Mouse (Mus musculus): ENCODE measurements around the gene Uxs1. TPM values are rescaled to one million over a fixed set of nuclear protein-coding genes. Genes with fewer than 3 reads are reported as not detected.

Uxs1 gene
- polyA plus RNA-seq, 1 experiment from 2014 or later = 28.8 TPM

- Histone ChIP-seq H3K36me3 (no peaks in the 10 kb centered on the region), H3K27me3 (no peaks in the 10 kb centered on the region), H3K27ac (replicated peaks) (peak overlapping the region; percentile 84), H3K4me1 (peaks cover 15% of the 10 kb centered on the region), H3K4me2 (replicated peaks) (peak overlapping the region; percentile 87), H3K4me3 (replicated peaks) (peak overlapping the region; percentile 89), H3K9me3 (replicated peaks) (no peaks in the 10 kb centered on the region), H3K9ac (peak overlapping the region; percentile 66)
- peak; percentile 66 for ATAC-seq (ENCODE audit: insufficient number of reproducible peaks, low FRiP score, low TSS enrichment, low read depth)
- 0% methylated on average over 68 of the region's 68 CpGs for WGBS
These were observed 418 bp downstream of the Uxs1 start for GRCm38 (mm10) chr1:43827002-43827762.

- no peak for ATAC-seq (ENCODE audit: insufficient number of reproducible peaks, low FRiP score, low TSS enrichment, low read depth)
- Histone ChIP-seq H3K4me1 (peaks cover 15% of the 10 kb centered on the region), H3K36me3 (no peaks in the 10 kb centered on the region), H3K27me3 (no peaks in the 10 kb centered on the region), H3K4me2 (replicated peaks) (peak overlapping the region; percentile 87), H3K9ac (peak overlapping the region; percentile 66), H3K4me3 (replicated peaks) (peak overlapping the region; percentile 89), H3K9me3 (replicated peaks) (no peaks in the 10 kb centered on the region), H3K27ac (replicated peaks) (peak overlapping the region; percentile 84; the same call in 1 of the 2 replicates)
- 4% methylated on average over 3 of the region's 3 CpGs for WGBS
These were observed 985 bp downstream of the Uxs1 start for GRCm38 (mm10) chr1:43826628-43827001.

GRCm38 (mm10) chr1:43823406-43823805 is 4.2 kb downstream of the Uxs1 start:
- no peak overlapping the region for H3K4me3 ChIP-seq (replicated peaks)
- peaks cover 15% of the 10 kb centered on the region for H3K4me1 ChIP-seq
- no peaks in the 10 kb centered on the region for H3K9me3 ChIP-seq (replicated peaks)
- no peaks in the 10 kb centered on the region for H3K27me3 ChIP-seq
- H3K9ac ChIP-seq = no peak overlapping the region
- ATAC-seq (ENCODE audit: insufficient number of reproducible peaks, low FRiP score, low TSS enrichment, low read depth) = no peak
- no peak overlapping the region for H3K4me2 ChIP-seq (replicated peaks)
- H3K36me3 ChIP-seq = no peaks in the 10 kb centered on the region
- WGBS = 74% methylated on average over 1 of the region's 1 CpGs
- no peak overlapping the region for H3K27ac ChIP-seq (replicated peaks)

GRCm38 (mm10) chr1:43822586-43822985 is 5.0 kb downstream of the Uxs1 start:
- Histone ChIP-seq H3K27me3 (no peaks in the 10 kb centered on the region), H3K4me2 (replicated peaks) (no peak overlapping the region), H3K4me3 (replicated peaks) (no peak overlapping the region), H3K36me3 (no peaks in the 10 kb centered on the region), H3K9me3 (replicated peaks) (no peaks in the 10 kb centered on the region), H3K4me1 (peaks cover 15% of the 10 kb centered on the region), H3K27ac (replicated peaks) (no peak overlapping the region), H3K9ac (no peak overlapping the region)
- ATAC-seq (ENCODE audit: insufficient number of reproducible peaks, low FRiP score, low TSS enrichment, low read depth) = no peak
- WGBS = 70% methylated on average over 5 of the region's 5 CpGs

GRCm38 (mm10) chr1:43821804-43822203 is 5.8 kb downstream of the Uxs1 start:
- no peak for ATAC-seq (ENCODE audit: insufficient number of reproducible peaks, low FRiP score, low TSS enrichment, low read depth)
- H3K9ac ChIP-seq = no peak overlapping the region
- WGBS = 88% methylated on average over 1 of the region's 1 CpGs

GRCm38 (mm10) chr1:43820571-43820970 is 7.0 kb downstream of the Uxs1 start:
- ATAC-seq (ENCODE audit: insufficient number of reproducible peaks, low FRiP score, low TSS enrichment, low read depth) = no peak
- H3K4me1 ChIP-seq = peaks cover 5% of the 10 kb centered on the region; the same call in 1 of the 2 replicates
- H3K9ac ChIP-seq = no peak overlapping the region
- WGBS = 54% methylated on average over 1 of the region's 1 CpGs
- no peak overlapping the region for H3K4me3 ChIP-seq (replicated peaks)
- no peaks in the 10 kb centered on the region for H3K36me3 ChIP-seq
- H3K9me3 ChIP-seq (replicated peaks) = no peaks in the 10 kb centered on the region
- H3K27me3 ChIP-seq = no peaks in the 10 kb centered on the region
- H3K4me2 ChIP-seq (replicated peaks) = no peak overlapping the region
- H3K27ac ChIP-seq (replicated peaks) = no peak overlapping the region

More at GRCm38 (mm10) chr1:43821804-43822203, 5.8 kb downstream of the Uxs1 start:
- Histone ChIP-seq H3K4me3 (replicated peaks) (no peak overlapping the region), H3K4me2 (replicated peaks) (no peak overlapping the region), H3K27ac (replicated peaks) (no peak overlapping the region), H3K36me3 (no peaks in the 10 kb centered on the region), H3K27me3 (no peaks in the 10 kb centered on the region), H3K9me3 (replicated peaks) (no peaks in the 10 kb centered on the region), H3K4me1 (peaks cover 13% of the 10 kb centered on the region)

GRCm38 (mm10) chr1:43819091-43819490 is 8.5 kb downstream of the Uxs1 start:
- no peaks in the 10 kb centered on the region for H3K27me3 ChIP-seq
- no peaks in the 10 kb centered on the region for H3K9me3 ChIP-seq (replicated peaks)
- H3K9ac ChIP-seq = no peak overlapping the region
- H3K27ac ChIP-seq (replicated peaks) = no peak overlapping the region
- no peak for ATAC-seq (ENCODE audit: insufficient number of reproducible peaks, low FRiP score, low TSS enrichment, low read depth)
- no peak overlapping the region for H3K4me2 ChIP-seq (replicated peaks)
- WGBS = 77% methylated on average over 2 of the region's 2 CpGs
- H3K36me3 ChIP-seq = no peaks in the 10 kb centered on the region
- no peaks in the 10 kb centered on the region for H3K4me1 ChIP-seq
- no peak overlapping the region for H3K4me3 ChIP-seq (replicated peaks)

- Histone ChIP-seq H3K27ac (replicated peaks) (no peak overlapping the region), H3K4me1 (no peaks in the 10 kb centered on the region), H3K36me3 (no peaks in the 10 kb centered on the region), H3K27me3 (no peaks in the 10 kb centered on the region), H3K4me3 (replicated peaks) (no peak overlapping the region), H3K9me3 (replicated peaks) (no peaks in the 10 kb centered on the region), H3K9ac (no peak overlapping the region), H3K4me2 (replicated peaks) (no peak overlapping the region)
- WGBS = 82% methylated on average over 4 of the region's 4 CpGs
- ATAC-seq (ENCODE audit: insufficient number of reproducible peaks, low FRiP score, low TSS enrichment, low read depth) = no peak
These were observed 9.2 kb downstream of the Uxs1 start for GRCm38 (mm10) chr1:43818356-43818755.

- Histone ChIP-seq H3K27me3 (no peaks in the 10 kb centered on the region), H3K4me2 (replicated peaks) (no peak overlapping the region), H3K4me1 (no peaks in the 10 kb centered on the region), H3K9me3 (replicated peaks) (no peaks in the 10 kb centered on the region), H3K36me3 (no peaks in the 10 kb centered on the region), H3K4me3 (replicated peaks) (no peak overlapping the region), H3K9ac (no peak overlapping the region), H3K27ac (replicated peaks) (no peak overlapping the region)
- 95% methylated on average over 1 of the region's 1 CpGs for WGBS
- ATAC-seq (ENCODE audit: insufficient number of reproducible peaks, low FRiP score, low TSS enrichment, low read depth) = no peak
These were observed 15.8 kb downstream of the Uxs1 start for GRCm38 (mm10) chr1:43811764-43812163.

GRCm38 (mm10) chr1:43811055-43811454 is 16.5 kb downstream of the Uxs1 start:
- H3K9ac ChIP-seq = no peak overlapping the region
- no peak for ATAC-seq (ENCODE audit: insufficient number of reproducible peaks, low FRiP score, low TSS enrichment, low read depth)
- H3K4me3 ChIP-seq (replicated peaks) = no peak overlapping the region
- H3K4me1 ChIP-seq = no peaks in the 10 kb centered on the region
- WGBS = 76% methylated on average over 3 of the region's 3 CpGs
- H3K27ac ChIP-seq (replicated peaks) = no peak overlapping the region
- no peaks in the 10 kb centered on the region for H3K27me3 ChIP-seq
- H3K36me3 ChIP-seq = no peaks in the 10 kb centered on the region
- no peaks in the 10 kb centered on the region for H3K9me3 ChIP-seq (replicated peaks)
- no peak overlapping the region for H3K4me2 ChIP-seq (replicated peaks)

- ATAC-seq (ENCODE audit: insufficient number of reproducible peaks, low FRiP score, low TSS enrichment, low read depth) = no peak
These were observed 18.2 kb downstream of the Uxs1 start for GRCm38 (mm10) chr1:43809351-43809750.

GRCm38 (mm10) chr1:43803906-43804474 is 23.6 kb downstream of the Uxs1 start:
- Histone ChIP-seq H3K4me1 (no peaks in the 10 kb centered on the region), H3K27me3 (no peaks in the 10 kb centered on the region), H3K36me3 (peaks cover 15% of the 10 kb centered on the region), H3K9ac (no peak overlapping the region), H3K27ac (replicated peaks) (no peak overlapping the region), H3K4me2 (replicated peaks) (no peak overlapping the region), H3K9me3 (replicated peaks) (no peaks in the 10 kb centered on the region), H3K4me3 (replicated peaks) (no peak overlapping the region)
- ATAC-seq (ENCODE audit: insufficient number of reproducible peaks, low FRiP score, low TSS enrichment, low read depth) = no peak
- WGBS = 88% methylated on average over 1 of the region's 1 CpGs

More at GRCm38 (mm10) chr1:43809351-43809750, 18.2 kb downstream of the Uxs1 start:
- Histone ChIP-seq H3K4me2 (replicated peaks) (no peak overlapping the region), H3K9me3 (replicated peaks) (no peaks in the 10 kb centered on the region), H3K4me1 (no peaks in the 10 kb centered on the region), H3K27ac (replicated peaks) (no peak overlapping the region), H3K9ac (no peak overlapping the region), H3K27me3 (no peaks in the 10 kb centered on the region), H3K4me3 (replicated peaks) (no peak overlapping the region), H3K36me3 (no peaks in the 10 kb centered on the region)
- WGBS = 90% methylated on average over 2 of the region's 2 CpGs
